In genomic region chr12:57538588-57539550, GRCm38 (mm10) we compare ENCODE assay signal across 8 mouse cellular contexts. TPM values are rescaled to one million over a fixed set of nuclear protein-coding genes. Genes with fewer than 3 reads are reported as not detected.
DNase-seq lines count a peak whose midpoint lies in the region; ATAC-seq and TF ChIP-seq lines count a peak whose summit lies in the region.

No protein-coding gene starts in this region.

- no peak overlapping the region for H3K9ac ChIP-seq in heart, adult 2 months (ENCODE audit: low read depth, low read length)
- no peak overlapping the region for H3K9ac ChIP-seq in embryonic facial prominence, embryonic 11.5 days (replicated peaks; ENCODE audit: low read length)
- H3K9ac ChIP-seq in hindbrain, embryonic 13.5 days, result no peak overlapping the region
- no peak overlapping the region; the same call in 1 of the 2 replicates for H3K9ac ChIP-seq in liver, embryonic 14.5 days (replicated peaks)
- peak overlapping the region; percentile 25 for H3K9ac ChIP-seq in stomach, embryonic 15.5 days

- WGBS in heart, adult 2 months, result 2% methylated on average over 63 of the region's 63 CpGs
- under 1% methylated on average over 63 of the region's 63 CpGs for WGBS in embryonic facial prominence, embryonic 11.5 days
- under 1% methylated on average over 63 of the region's 63 CpGs for WGBS in hindbrain, embryonic 13.5 days
- under 1% methylated on average over 63 of the region's 63 CpGs for WGBS in liver, embryonic 14.5 days (ENCODE audit: insufficient replicate concordance)
- WGBS in stomach, embryonic 15.5 days, result under 1% methylated on average over 63 of the region's 63 CpGs

- intact Hi-C loops in heart, adult 2 months (cut with DNase I), result no loop called here

- no peaks in the 10 kb centered on the region for H3K79me2 ChIP-seq in heart, adult 2 months (replicated peaks; ENCODE audit: control insufficient read depth, insufficient read depth, low read length)

- ATAC-seq in embryonic facial prominence, embryonic 11.5 days (replicated peaks; ENCODE audit: insufficient number of reproducible peaks, low FRiP score, low TSS enrichment, low read depth), result no peak; the same call in 1 of the 2 replicates
- no peak; the same call in 1 of the 2 replicates for ATAC-seq in hindbrain, embryonic 13.5 days (ENCODE audit: low FRiP score)
- no peak for ATAC-seq in liver, embryonic 14.5 days (ENCODE audit: insufficient read depth)
- ATAC-seq in stomach, embryonic 15.5 days (ENCODE audit: insufficient read depth, low FRiP score, low read depth), result no peak
- ATAC-seq in megakaryocyte-erythroid progenitor cell, adult 5-6 weeks (replicated peaks; ENCODE audit: low FRiP score, low TSS enrichment, poor library complexity, severe bottlenecking), result no peak; the same call in 1 of the 2 replicates

- TF ChIP-seq CTCF in heart, adult 2 months (IDR thresholded peaks at IDR 0.05), result no peak
- no peak for TF ChIP-seq CTCF in liver, embryonic 14.5 days (IDR thresholded peaks at IDR 0.05; ENCODE audit: low read depth)

- peak overlapping the region; percentile 49 for H3K4me2 ChIP-seq in embryonic facial prominence, embryonic 11.5 days (ENCODE audit: low read depth, low read length)
- H3K4me2 ChIP-seq in hindbrain, embryonic 13.5 days, result peak overlapping the region; percentile 35
- peak overlapping the region; percentile 51 for H3K4me2 ChIP-seq in liver, embryonic 14.5 days (ENCODE audit: low read depth)
- peak overlapping the region; percentile 52 for H3K4me2 ChIP-seq in stomach, embryonic 15.5 days

- H3K4me3 ChIP-seq in heart, adult 2 months, result peak overlapping the region; percentile 24; the same call in 1 of the 2 replicates
- peak overlapping the region; percentile 26 for H3K4me3 ChIP-seq in embryonic facial prominence, embryonic 11.5 days (ENCODE audit: low read depth, low read length)
- H3K4me3 ChIP-seq in hindbrain, embryonic 13.5 days, result peak overlapping the region; percentile 23
- H3K4me3 ChIP-seq in liver, embryonic 14.5 days (ENCODE audit: insufficient read depth in 1 of 2, low read depth in 2 of 2, low read length in 2 of 2), result peak overlapping the region; percentile 32 to 36
- peak overlapping the region; percentile 34 for H3K4me3 ChIP-seq in stomach, embryonic 15.5 days (replicated peaks)

- H3K36me3 ChIP-seq in heart, adult 2 months (ENCODE audit: control insufficient read depth, insufficient read depth, low read length), result no peaks in the 10 kb centered on the region
- no peaks in the 10 kb centered on the region for H3K36me3 ChIP-seq in embryonic facial prominence, embryonic 11.5 days (replicated peaks; ENCODE audit: control insufficient read depth, insufficient read depth, low read depth, low read length)
- H3K36me3 ChIP-seq in hindbrain, embryonic 13.5 days, result no peaks in the 10 kb centered on the region
- H3K36me3 ChIP-seq in liver, embryonic 14.5 days (replicated peaks; ENCODE audit: control insufficient read depth, insufficient read depth, low read depth), result no peaks in the 10 kb centered on the region
- no peaks in the 10 kb centered on the region for H3K36me3 ChIP-seq in stomach, embryonic 15.5 days

- no peaks in the 10 kb centered on the region for H3K4me1 ChIP-seq in heart, adult 2 months (ENCODE audit: control insufficient read depth, insufficient read depth, low read length)
- peaks cover 3% of the 10 kb centered on the region for H3K4me1 ChIP-seq in embryonic facial prominence, embryonic 11.5 days (ENCODE audit: control insufficient read depth, insufficient read depth, low read length)
- H3K4me1 ChIP-seq in hindbrain, embryonic 13.5 days (replicated peaks), result peaks cover 11% of the 10 kb centered on the region
- no peaks in the 10 kb centered on the region; a peak in 1 of 4 replicates for H3K4me1 ChIP-seq in liver, embryonic 14.5 days (replicated peaks; ENCODE audit: control insufficient read depth in 2 of 2, insufficient read depth in 2 of 2, low read length in 1 of 2)
- H3K4me1 ChIP-seq in stomach, embryonic 15.5 days, result peaks cover 19% of the 10 kb centered on the region

- H3K9me3 ChIP-seq in embryonic facial prominence, embryonic 11.5 days (replicated peaks; ENCODE audit: control insufficient read depth, low read length), result no peaks in the 10 kb centered on the region
- H3K9me3 ChIP-seq in hindbrain, embryonic 13.5 days, result no peaks in the 10 kb centered on the region
- H3K9me3 ChIP-seq in liver, embryonic 14.5 days (ENCODE audit: control insufficient read depth, low read length), result no peaks in the 10 kb centered on the region
- no peaks in the 10 kb centered on the region for H3K9me3 ChIP-seq in stomach, embryonic 15.5 days

- H3K27ac ChIP-seq in heart, adult 2 months, result no peak overlapping the region
- H3K27ac ChIP-seq in embryonic facial prominence, embryonic 11.5 days (replicated peaks; ENCODE audit: low read depth, low read length), result no peak overlapping the region
- peak overlapping the region; percentile 58 for H3K27ac ChIP-seq in hindbrain, embryonic 13.5 days
- no peak overlapping the region; the same call in 1 of the 2 replicates for H3K27ac ChIP-seq in liver, embryonic 14.5 days
- H3K27ac ChIP-seq in stomach, embryonic 15.5 days, result peak overlapping the region; percentile 67

- H3K27me3 ChIP-seq in heart, adult 2 months (ENCODE audit: control insufficient read depth, insufficient read depth, low read length), result peaks cover 48% of the 10 kb centered on the region
- peaks cover 58% of the 10 kb centered on the region for H3K27me3 ChIP-seq in embryonic facial prominence, embryonic 11.5 days (ENCODE audit: control insufficient read depth, insufficient read depth, low read length)
- H3K27me3 ChIP-seq in hindbrain, embryonic 13.5 days, result peaks cover 91% of the 10 kb centered on the region
- H3K27me3 ChIP-seq in liver, embryonic 14.5 days (ENCODE audit: control insufficient read depth, insufficient read depth, low read length), result peaks cover 90% of the 10 kb centered on the region
- H3K27me3 ChIP-seq in stomach, embryonic 15.5 days (replicated peaks), result peaks cover 65% of the 10 kb centered on the region

- no peak for TF ChIP-seq POLR2A in heart, adult 2 months (IDR thresholded peaks at IDR 0.05; ENCODE audit: insufficient read depth, low read depth, low read length)

- DNase-seq in heart, adult 2 months, result peak; percentile 27 to 57
- DNase-seq in heart, adult 9 months (ENCODE audit: low spot score in 2 of 2), result no peak
- peak; percentile 59 for DNase-seq in embryonic facial prominence, embryonic 11.5 days (ENCODE audit: low spot score)
- no peak for DNase-seq in liver, embryonic 14.5 days (ENCODE audit: low read depth in 3 of 3, low spot score in 3 of 3)
- no peak for DNase-seq in layer of hippocampus, adult 18-20 months (ENCODE audit: low spot score in 2 of 2)

- TF ChIP-seq EP300 in heart, adult 2 months (IDR thresholded peaks at IDR 0.05; ENCODE audit: insufficient read depth, low read depth, low read length), result no peak
- TF ChIP-seq EP300 in liver, embryonic 14.5 days (IDR thresholded peaks at IDR 0.05; ENCODE audit: low read depth), result no peak

RNA-seq across cellular contexts. Expression of gene Foxa1, which starts 7.8 kb away (rescaled TPM):
- total RNA-seq in heart, adult 2 months (2021), result not detected
- 1.00 TPM in 1 of 2 replicates, not detected in the other for polyA plus RNA-seq in heart, adult 2 months (2012; rRNA removed)
- 1.5 and 1.9 TPM in 2 replicates for polyA plus RNA-seq in embryonic facial prominence, embryonic 11.5 days (2014; fragmentation: Nextera tagmentation; extraction: Ambion mirVana)
- 0.43 and 1.1 TPM in 2 replicates for polyA plus RNA-seq in hindbrain, embryonic 13.5 days (2015; fragmentation: Nextera tagmentation; extraction: Ambion mirVana)
- 1.9 and 2.0 TPM in 2 replicates for polyA plus RNA-seq in liver, embryonic 14.5 days (2012; rRNA removed)
- 0.63 and 1.1 TPM in 2 replicates for polyA plus RNA-seq in liver, embryonic 14.5 days (2014; fragmentation: Nextera tagmentation; extraction: Ambion mirVana)
- 23.2 and 27.1 TPM in 2 replicates for polyA plus RNA-seq in stomach, embryonic 15.5 days (2015; fragmentation: Nextera tagmentation; extraction: Ambion mirVana)
- not detected in 2 replicates for total RNA-seq in megakaryocyte-erythroid progenitor cell, adult 5-6 weeks (2014; fragmentation: Nextera tagmentation)
- not detected in 2 replicates for total RNA-seq in megakaryocyte-erythroid progenitor cell, adult 5-6 weeks (2017)
- not detected for total RNA-seq in layer of hippocampus, adult 18-20 months (2021)

RNA-seq across cellular contexts. Expression of gene Ttc6, which starts 25.0 kb away (rescaled TPM):
- total RNA-seq in heart, adult 2 months (2021), result not detected
- 0.10 TPM in 1 of 2 replicates, not detected in the other for polyA plus RNA-seq in heart, adult 2 months (2012; rRNA removed)
- polyA plus RNA-seq in embryonic facial prominence, embryonic 11.5 days (2014; fragmentation: Nextera tagmentation; extraction: Ambion mirVana), result 0.31 and 0.38 TPM in 2 replicates
- 0.75 and 1.2 TPM in 2 replicates for polyA plus RNA-seq in hindbrain, embryonic 13.5 days (2015; fragmentation: Nextera tagmentation; extraction: Ambion mirVana)
- 0.04 and 0.08 TPM in 2 replicates for polyA plus RNA-seq in liver, embryonic 14.5 days (2012; rRNA removed)
- 0.04 TPM in 1 of 2 replicates, not detected in the other for polyA plus RNA-seq in liver, embryonic 14.5 days (2014; fragmentation: Nextera tagmentation; extraction: Ambion mirVana)
- 3.8 and 4.2 TPM in 2 replicates for polyA plus RNA-seq in stomach, embryonic 15.5 days (2015; fragmentation: Nextera tagmentation; extraction: Ambion mirVana)
- not detected in 2 replicates for total RNA-seq in megakaryocyte-erythroid progenitor cell, adult 5-6 weeks (2014; fragmentation: Nextera tagmentation)
- not detected in 2 replicates for total RNA-seq in megakaryocyte-erythroid progenitor cell, adult 5-6 weeks (2017)
- total RNA-seq in layer of hippocampus, adult 18-20 months (2021), result under 1 TPM; 0.10 to 0.12 TPM

Comparison
In these comparisons a context has a peak if more than half of its experiments do, and no peak if none do; other contexts are left out.
1. DNase-seq: peak in heart, adult 2 months (2 of 2) and embryonic facial prominence, embryonic 11.5 days (single experiment); none in heart, adult 9 months (0 of 2), liver, embryonic 14.5 days (0 of 3) and layer of hippocampus, adult 18-20 months (0 of 2).
2. H3K27ac ChIP-seq: peak in hindbrain, embryonic 13.5 days (single experiment) and stomach, embryonic 15.5 days (single experiment); none in heart, adult 2 months (single experiment), embryonic facial prominence, embryonic 11.5 days (single experiment) and liver, embryonic 14.5 days (single experiment).
3. Peak in every context shown above with its lines, with median percentiles within 50 percentile points of each other: H3K4me3 ChIP-seq and H3K4me2 ChIP-seq.